Mouse (Mus musculus): Measurements from ENCODE around the gene Cactin.

- no peak for TF ChIP-seq CTCF (IDR thresholded peaks at IDR 0.05; ENCODE audit: low read depth)
- TF ChIP-seq EP300 (IDR thresholded peaks at IDR 0.05; ENCODE audit: low read depth) = no peak
These were observed 37.3 kb downstream of the Cactin start for GRCm38 (mm10) chr10:81358209-81358608.

Measured in heart, postnatal 0 days (tissue).